Mouse (Mus musculus) cerebellum, postnatal 36 days (tissue): ENCODE data around the gene Olfr65.

Source experiments
- DNase-seq, 2 experiments: peaks; one replicate each; pipeline ENCODE4 v3.0.0; 2021 to 2022; ENCODE audit warnings: mixed read lengths in 2 of 2

Olfr65 gene

GRCm38 (mm10) chr7:103903187-103903586 is at the start of gene Olfr65:
Gene Olfr65, plus strand, starts transcription at chr7:103903487.
- no peak for DNase-seq

- DNase-seq, result no peak
Measured at GRCm38 (mm10) chr7:103854669-103855068, 48.6 kb upstream of the Olfr65 start.

GRCm38 (mm10) chr7:103859076-103859475 is 44.2 kb upstream of the Olfr65 start:
- no peak for DNase-seq

- DNase-seq, result no peak
Measured at GRCm38 (mm10) chr7:103860855-103861254, 42.4 kb upstream of the Olfr65 start.

GRCm38 (mm10) chr7:103861531-103861930 is 41.8 kb upstream of the Olfr65 start:
- DNase-seq, result no peak

- no peak for DNase-seq
Measured at GRCm38 (mm10) chr7:103865716-103866115, 37.6 kb upstream of the Olfr65 start.

GRCm38 (mm10) chr7:103870667-103871066 is 32.6 kb upstream of the Olfr65 start:
- no peak for DNase-seq

GRCm38 (mm10) chr7:103873064-103873463 is 30.2 kb upstream of the Olfr65 start:
- no peak for DNase-seq

GRCm38 (mm10) chr7:103874451-103874850 is 28.8 kb upstream of the Olfr65 start:
- DNase-seq, result no peak

GRCm38 (mm10) chr7:103877093-103877492 is 26.2 kb upstream of the Olfr65 start:
- DNase-seq, result no peak

GRCm38 (mm10) chr7:103886152-103886551 is 17.1 kb upstream of the Olfr65 start, which contains the start of gene Olfr66:
Gene Olfr66, minus strand, starts transcription at chr7:103886252.
- DNase-seq, result no peak

- no peak for DNase-seq
Measured at GRCm38 (mm10) chr7:103894385-103894784, 8.9 kb upstream of the Olfr65 start, which contains the start of gene Olfr64. Gene Olfr64, minus strand, starts transcription at chr7:103894485.

GRCm38 (mm10) chr7:103910047-103910446 is 6.8 kb downstream of the Olfr65 start:
- no peak for DNase-seq

GRCm38 (mm10) chr7:103912969-103913511 is 9.8 kb downstream of the Olfr65 start:
- DNase-seq, result no peak

- DNase-seq, result no peak
Measured at GRCm38 (mm10) chr7:103915338-103915737, 12.1 kb downstream of the Olfr65 start.

GRCm38 (mm10) chr7:103928525-103928924 is 25.2 kb downstream of the Olfr65 start, which contains the start of gene Olfr631:
Gene Olfr631, plus strand, starts transcription at chr7:103928825.
- no peak for DNase-seq

GRCm38 (mm10) chr7:103934264-103934663 is 31.0 kb downstream of the Olfr65 start, which contains the start of gene Olfr632:
Gene Olfr632, plus strand, starts transcription at chr7:103934347.
- no peak for DNase-seq

GRCm38 (mm10) chr7:103942730-103943129 is 39.4 kb downstream of the Olfr65 start:
- no peak for DNase-seq

GRCm38 (mm10) chr7:103944137-103944536 is 40.9 kb downstream of the Olfr65 start, which contains the start of gene Olfr633:
Gene Olfr633, plus strand, starts transcription at chr7:103944437.
- no peak for DNase-seq
